Mouse (Mus musculus) CH12.LX (cell line): ENCODE data around the gene Ppp1r1a. TPM values are rescaled to one million over a fixed set of nuclear protein-coding genes. Genes with fewer than 3 reads are reported as not detected.

Source experiments
- DNase-seq: peaks from one replicate; pipeline ENCODE4 v3.0.0-alpha.2; 2013; ENCODE audit errors: extremely low read depth
- H3K27ac ChIP-seq: 2 replicates; pipeline ENCODE4 v1.5.1; 2012; ENCODE audit warnings: low read depth, mild to moderate bottlenecking, control low read depth, moderate library complexity; ENCODE audit not compliant: insufficient read depth
- H3K27me3 ChIP-seq: replicated peaks from 2 replicates; pipeline ENCODE3; 2012; ENCODE audit warnings: inconsistent platforms
- H3K36me3 ChIP-seq, 2 experiments: replicated peaks in 1 of 2; 2 replicates each; pipeline versions ENCODE3 to v1.6.1; 2012; ENCODE audit warnings: inconsistent platforms in 1 of 2, low read length in 1 of 2, mild to moderate bottlenecking in 1 of 2, mixed read lengths in 1 of 2, moderate library complexity in 1 of 2; ENCODE audit not compliant: control insufficient read depth in 1 of 2, insufficient read depth in 1 of 2
- H3K4me1 ChIP-seq, 2 experiments: 2 replicates each; pipeline ENCODE4 v1.6.1; 2012; ENCODE audit warnings: inconsistent platforms in 1 of 2, moderate library complexity in 1 of 2; ENCODE audit not compliant: insufficient read depth in 2 of 2, control insufficient read depth in 1 of 2
- H3K4me2 ChIP-seq: 2 replicates; pipeline ENCODE4 v1.6.1; 2012; ENCODE audit warnings: low read depth, mild to moderate bottlenecking, control low read depth; ENCODE audit not compliant: poor library complexity, insufficient read depth, severe bottlenecking
- H3K4me3 ChIP-seq, 3 experiments: fragments of 150-350 bp in 1 of 3; sonication (generic) in 1 of 3; replicated peaks in 1 of 3; 2 replicates each; pipeline versions ENCODE3 to v1.5.1; 2011 to 2012; ENCODE audit warnings: low read depth in 2 of 3, low read length in 2 of 3, mild to moderate bottlenecking in 2 of 3, moderate library complexity in 2 of 3, control low read depth in 1 of 3, improper control_type of control experiment in 1 of 3, inconsistent platforms in 1 of 3, mixed read lengths in 1 of 3; ENCODE audit not compliant: poor library complexity in 1 of 3
- H3K79me2 ChIP-seq: replicated peaks from 2 replicates; pipeline ENCODE4 v1.6.1; 2012; ENCODE audit warnings: mild to moderate bottlenecking, moderate library complexity; ENCODE audit not compliant: control insufficient read depth, poor library complexity, insufficient read depth, severe bottlenecking; ENCODE audit errors: extremely low read depth
- H3K9ac ChIP-seq: 2 replicates; pipeline ENCODE4 v1.6.1; 2012; ENCODE audit warnings: low read depth, mild to moderate bottlenecking, control low read depth, moderate library complexity; ENCODE audit not compliant: insufficient read depth
- H3K9me3 ChIP-seq: replicated peaks from 2 replicates; pipeline ENCODE3; 2012; ENCODE audit warnings: low read length, inconsistent platforms, mixed read lengths
- BHLHE40 ChIP-seq: IDR thresholded peaks from 2 replicates; pipeline ENCODE4 v1.6.1; 2011; ENCODE audit warnings: mild to moderate bottlenecking, low read depth, low read length, improper control_type of control experiment
- CTCF ChIP-seq, 2 experiments: IDR thresholded peaks in 1 of 2; conservative IDR thresholded peaks in 1 of 2; 2 replicates each; pipeline ENCODE4 v1.5.1; 2011 to 2012; ENCODE audit warnings: low read depth in 2 of 2, low read length in 2 of 2, improper control_type of control experiment in 1 of 2, inconsistent platforms in 1 of 2, mild to moderate bottlenecking in 1 of 2, moderate library complexity in 1 of 2
- E2F4 ChIP-seq: IDR thresholded peaks from 2 replicates; pipeline ENCODE4 v1.6.1; 2011; ENCODE audit warnings: low read depth, low read length, improper control_type of control experiment; ENCODE audit not compliant: insufficient replicate concordance
- GABPA ChIP-seq: IDR thresholded peaks from 2 replicates; pipeline ENCODE4 v1.6.1; 2012; ENCODE audit warnings: low read depth, low read length, improper control_type of control experiment, inconsistent platforms; ENCODE audit not compliant: insufficient replicate concordance
- JUN ChIP-seq: IDR thresholded peaks from 2 replicates; pipeline ENCODE4 v1.6.1; 2011; ENCODE audit warnings: low read depth, mild to moderate bottlenecking, low read length, improper control_type of control experiment, moderate library complexity; ENCODE audit not compliant: insufficient read depth
- JUND ChIP-seq: conservative IDR thresholded peaks from 2 replicates; pipeline ENCODE4 v1.6.1; 2011; ENCODE audit warnings: low read depth, low read length, improper control_type of control experiment
- MAFK ChIP-seq: IDR thresholded peaks from 2 replicates; pipeline ENCODE4 v1.6.1; 2011; ENCODE audit warnings: low read length, improper control_type of control experiment; ENCODE audit not compliant: insufficient replicate concordance
- MAX ChIP-seq: IDR thresholded peaks from 2 replicates; pipeline ENCODE4 v1.6.1; 2011; ENCODE audit warnings: low read length, improper control_type of control experiment
- MEF2A ChIP-seq: IDR thresholded peaks from 2 replicates; pipeline ENCODE4 v1.6.1; 2014; ENCODE audit warnings: low read depth, mild to moderate bottlenecking, inconsistent platforms, low read length, improper control_type of control experiment, borderline replicate concordance
- MXI1 ChIP-seq: IDR thresholded peaks from 2 replicates; pipeline ENCODE4 v1.6.1; 2011; ENCODE audit warnings: mild to moderate bottlenecking, low read depth, low read length, improper control_type of control experiment
- NRF1 ChIP-seq: IDR thresholded peaks from 2 replicates; pipeline ENCODE4 v1.6.1; 2014; ENCODE audit warnings: low read depth, mild to moderate bottlenecking, inconsistent platforms, low read length, improper control_type of control experiment, moderate library complexity
- PAX5 ChIP-seq: IDR thresholded peaks from 2 replicates; pipeline ENCODE4 v1.6.1; 2012; ENCODE audit warnings: low read length, inconsistent platforms, mixed read lengths
- POLR2A ChIP-seq: IDR thresholded peaks from 2 replicates; pipeline ENCODE4 v1.6.1; 2011; ENCODE audit warnings: low read depth, mild to moderate bottlenecking, improper control_type of control experiment, low read length
- POLR2AphosphoS2 ChIP-seq: IDR thresholded peaks from 2 replicates; pipeline ENCODE4 v1.6.1; 2011; ENCODE audit warnings: low read depth, low read length, improper control_type of control experiment
- RAD21 ChIP-seq: IDR thresholded peaks from 2 replicates; pipeline ENCODE4 v1.6.1; 2011; ENCODE audit warnings: low read depth, mild to moderate bottlenecking, low read length, improper control_type of control experiment, moderate library complexity
- SIN3A ChIP-seq: IDR thresholded peaks from 2 replicates; pipeline ENCODE4 v1.6.1; 2012; ENCODE audit warnings: low read length, improper control_type of control experiment, inconsistent platforms
- SMC3 ChIP-seq: IDR thresholded peaks from 2 replicates; pipeline ENCODE4 v1.6.1; 2011; ENCODE audit warnings: low read depth, low read length, improper control_type of control experiment
- TCF12 ChIP-seq: IDR thresholded peaks from 2 replicates; pipeline ENCODE4 v1.6.1; 2014; ENCODE audit warnings: low read depth, mild to moderate bottlenecking, inconsistent platforms, low read length, improper control_type of control experiment
- UBTF ChIP-seq: IDR thresholded peaks from 2 replicates; pipeline ENCODE4 v1.6.1; 2012; ENCODE audit warnings: low read depth, mild to moderate bottlenecking, inconsistent platforms, low read length, improper control_type of control experiment, moderate library complexity
- USF2 ChIP-seq: conservative IDR thresholded peaks from 2 replicates; pipeline ENCODE4 v1.6.1; 2011; ENCODE audit warnings: low read depth, low read length, improper control_type of control experiment
- ZMIZ1 ChIP-seq: IDR thresholded peaks from 2 replicates; pipeline ENCODE4 v1.6.1; 2012; ENCODE audit warnings: low read depth, mild to moderate bottlenecking, inconsistent platforms, low read length, improper control_type of control experiment
- ZNF384 ChIP-seq: IDR thresholded peaks from 2 replicates; pipeline ENCODE4 v1.6.1; 2012; ENCODE audit warnings: low read depth, low read length, improper control_type of control experiment, inconsistent platforms
- dilution Hi-C: fragments of 300-500 bp; cut with MboI; formaldehyde crosslinking; loops from 2 replicates; pipeline ENCODE4 v1.14.3; 2020; ENCODE audit warnings: low sequenced_read_pairs; ENCODE audit not compliant: extremely low pct_unique_long_range_greater_than_20kb, extremely low pct_ligation_motif_present
- in situ Hi-C: fragments of 300-500 bp; cut with MboI; formaldehyde crosslinking; loops from 3 replicates; pipeline ENCODE4 v1.14.3; 2019; ENCODE audit warnings: low sequenced_read_pairs, low pct_ligation_motif_present, low pct_unique_long_range_greater_than_20kb, mixed read lengths
- polyA plus RNA-seq: library from polyadenylated mRNA; unstranded; fragments of >175 nt; gene quantifications from 2 replicates; pipeline ENCODE4 v1.2.1, GENCODE M21; 2012; ENCODE audit warnings: low read depth; ENCODE audit not compliant: insufficient read length
- total RNA-seq, 2 experiments: library from RNA; depleted of rRNA; stranded (reverse); fragments of 300-350 nt in 1 of 2; fragments of >200 nt in 1 of 2; gene quantifications; 2 replicates each; pipeline ENCODE4 v1.2.3; 2012 to 2014

Gene Ppp1r1a
- total and polyA plus RNA-seq, 3 experiments = 0.59 TPM; not detected in 2

GRCm38 (mm10) chr15:103522458-103523099 lies 15.2 kb downstream of the Ppp1r1a start:
- no peak overlapping the region for H3K4me2 ChIP-seq
- H3K36me3 ChIP-seq = peaks cover 71 to 94% of the 10 kb centered on the region in 2 experiments
- dilution Hi-C loops = no loop called here
- H3K27ac ChIP-seq = no peak overlapping the region
- TF ChIP-seq UBTF (no peak), ZNF384 (no peak), JUND (no peak), RAD21 (no peak), BHLHE40 (no peak), CTCF (conservative IDR thresholded peaks at IDR 0.05 in 1 of 2, IDR thresholded peaks at IDR 0.05 in 1 of 2; ENCODE audit: low read depth in 2 of 2, low read length in 2 of 2) (no peak), MEF2A (no peak), USF2 (no peak), ZMIZ1 (no peak), NRF1 (no peak), MAFK (no peak), SIN3A (no peak), E2F4 (no peak), POLR2A (no peak), SMC3 (no peak)
- H3K9ac ChIP-seq = no peak overlapping the region
- peaks cover 0 to 36% of the 10 kb centered on the region in 2 experiments; a peak in 2 of 4 replicates for H3K4me1 ChIP-seq
- no peaks in the 10 kb centered on the region for H3K27me3 ChIP-seq
- in situ Hi-C loops = no loop called here
- no peaks in the 10 kb centered on the region; the same call in 1 of the 2 replicates for H3K79me2 ChIP-seq
- no peak overlapping the region for H3K4me3 ChIP-seq
- no peaks in the 10 kb centered on the region for H3K9me3 ChIP-seq
- no peak for DNase-seq

- H3K27me3 ChIP-seq = no peaks in the 10 kb centered on the region
- TF ChIP-seq MAFK (no peak), POLR2AphosphoS2 (no peak), E2F4 (no peak), GABPA (no peak), JUND (no peak), SMC3 (no peak), POLR2A (no peak), ZMIZ1 (no peak), MAX (no peak), JUN (no peak), MXI1 (no peak), TCF12 (no peak), BHLHE40 (no peak), ZNF384 (no peak), PAX5 (no peak)
- H3K79me2 ChIP-seq = no peaks in the 10 kb centered on the region; the same call in 1 of the 2 replicates
- no peak overlapping the region for H3K4me3 ChIP-seq
- H3K9ac ChIP-seq = no peak overlapping the region
- DNase-seq = no peak
- no peaks in the 10 kb centered on the region for H3K9me3 ChIP-seq
- no peak overlapping the region for H3K4me2 ChIP-seq
- peaks cover 49 to 84% of the 10 kb centered on the region in 2 experiments for H3K36me3 ChIP-seq
- H3K27ac ChIP-seq = no peak overlapping the region
- in situ Hi-C loops (no loop called here), dilution Hi-C loops (no loop called here)
- peaks cover 13 to 64% of the 10 kb centered on the region in 2 experiments for H3K4me1 ChIP-seq
Measured at GRCm38 (mm10) chr15:103519386-103520378, 18.1 kb downstream of the Ppp1r1a start.
